Mouse (Mus musculus): ENCODE data around the gene Erp29.

- no peak for TF ChIP-seq CTCF (IDR thresholded peaks at IDR 0.05; ENCODE audit: low read depth, low read length)
- TF ChIP-seq POLR2A (IDR thresholded peaks at IDR 0.05; ENCODE audit: borderline replicate concordance, low read depth, low read length), result no peak
These were observed 58.9 kb downstream of the Erp29 start for GRCm38 (mm10) chr5:121393402-121393801.

All from bone marrow macrophage, adult 2 months (primary cell).